Mouse (Mus musculus): ENCODE measurements around the gene Zfp114.

- TF ChIP-seq CTCF (IDR thresholded peaks at IDR 0.05; ENCODE audit: low read depth), result no peak
- TF ChIP-seq EP300 (IDR thresholded peaks at IDR 0.05; ENCODE audit: low read depth), result no peak
These were observed at the start of gene Zfp114 for GRCm38 (mm10) chr7:24174618-24175336.

All from liver, postnatal 0 days (tissue).